Mouse (Mus musculus) ES-Bruce4 (cell line): ENCODE results near the gene Dner. TPM values are rescaled to one million over a fixed set of nuclear protein-coding genes. Genes with fewer than 3 reads are reported as not detected.

Source experiments
- H3K27ac ChIP-seq: 2 replicates; pipeline ENCODE4 v1.5.1; 2012; ENCODE audit warnings: low read length, inconsistent platforms; ENCODE audit not compliant: insufficient read depth
- H3K27me3 ChIP-seq: 2 replicates; pipeline ENCODE4 v1.6.1; 2012; ENCODE audit warnings: mild to moderate bottlenecking, low read length, inconsistent platforms; ENCODE audit not compliant: control insufficient read depth, poor library complexity, insufficient read depth, severe bottlenecking
- H3K36me3 ChIP-seq: 2 replicates; pipeline ENCODE4 v1.6.1; 2012; ENCODE audit warnings: inconsistent platforms, mild to moderate bottlenecking, low read length, moderate library complexity; ENCODE audit not compliant: control insufficient read depth, poor library complexity, insufficient read depth, severe bottlenecking
- H3K4me1 ChIP-seq: one replicate; pipeline ENCODE4 v1.8.1; 2011; ENCODE audit warnings: low read length; ENCODE audit not compliant: control insufficient read depth, insufficient read depth
- H3K4me3 ChIP-seq: 2 replicates; pipeline ENCODE4 v1.5.1; 2011; ENCODE audit warnings: low read depth, mild to moderate bottlenecking, low read length
- H3K9ac ChIP-seq: 2 replicates; pipeline ENCODE4 v1.6.1; 2012; ENCODE audit warnings: low read depth, mild to moderate bottlenecking, inconsistent platforms; ENCODE audit not compliant: poor library complexity, severe bottlenecking
- H3K9me3 ChIP-seq: replicated peaks from 2 replicates; pipeline ENCODE4 v1.6.1; 2012; ENCODE audit warnings: mild to moderate bottlenecking, low read length, inconsistent platforms; ENCODE audit not compliant: control insufficient read depth, poor library complexity, insufficient read depth, severe bottlenecking
- CTCF ChIP-seq: IDR thresholded peaks from one replicate; pipeline ENCODE4 v1.8.1; 2011; ENCODE audit warnings: low read depth, low read length
- EP300 ChIP-seq: IDR thresholded peaks from 2 replicates; pipeline ENCODE4 v1.6.1; 2011; ENCODE audit warnings: low read depth, low read length; ENCODE audit not compliant: insufficient read depth
- POLR2A ChIP-seq: IDR thresholded peaks from one replicate; pipeline ENCODE4 v1.8.1; 2011; ENCODE audit warnings: low read length; ENCODE audit not compliant: insufficient read depth
- polyA plus RNA-seq: library from polyadenylated mRNA; stranded (reverse); fragments of >200 nt; gene quantifications from 2 replicates; pipeline ENCODE4 v1.2.4, GENCODE M21; 2011; ENCODE audit warnings: low read depth; ENCODE audit not compliant: missing spikeins, insufficient read depth, insufficient read length

Dner gene
- polyA plus RNA-seq, 1 experiment = 9.5 TPM

GRCm38 (mm10) chr1:84399118-84399517, 296.9 kb downstream of the Dner start:
- Histone ChIP-seq H3K36me3 (no peaks in the 10 kb centered on the region), H3K9me3 (no peaks in the 10 kb centered on the region), H3K27ac (no peak overlapping the region), H3K4me3 (no peak overlapping the region), H3K4me1 (no peaks in the 10 kb centered on the region), H3K27me3 (no peaks in the 10 kb centered on the region), H3K9ac (no peak overlapping the region)
- TF ChIP-seq EP300 (no peak), CTCF (no peak), POLR2A (no peak)

- H3K36me3 ChIP-seq = no peaks in the 10 kb centered on the region
- H3K4me3 ChIP-seq = no peak overlapping the region
- TF ChIP-seq CTCF = no peak
- H3K27ac ChIP-seq = no peak overlapping the region
- no peak overlapping the region for H3K9ac ChIP-seq
- no peaks in the 10 kb centered on the region for H3K9me3 ChIP-seq
- no peaks in the 10 kb centered on the region for H3K27me3 ChIP-seq
- H3K4me1 ChIP-seq = no peaks in the 10 kb centered on the region
Observed at GRCm38 (mm10) chr1:84396787-84397186, 299.2 kb downstream of the Dner start.

- no peak overlapping the region for H3K27ac ChIP-seq
- H3K9me3 ChIP-seq = no peaks in the 10 kb centered on the region
- TF ChIP-seq POLR2A (no peak), EP300 (no peak), CTCF (no peak)
- no peaks in the 10 kb centered on the region for H3K27me3 ChIP-seq
- no peaks in the 10 kb centered on the region for H3K36me3 ChIP-seq
- no peak overlapping the region for H3K9ac ChIP-seq
- no peaks in the 10 kb centered on the region for H3K4me1 ChIP-seq
- H3K4me3 ChIP-seq = no peak overlapping the region
Observed at GRCm38 (mm10) chr1:84395928-84396327, 300.1 kb downstream of the Dner start.

- Histone ChIP-seq H3K27me3 (no peaks in the 10 kb centered on the region), H3K36me3 (no peaks in the 10 kb centered on the region), H3K4me1 (no peaks in the 10 kb centered on the region), H3K27ac (no peak overlapping the region), H3K9ac (no peak overlapping the region), H3K4me3 (no peak overlapping the region), H3K9me3 (no peaks in the 10 kb centered on the region)
- TF ChIP-seq POLR2A (no peak), EP300 (no peak), CTCF (no peak)
Observed at GRCm38 (mm10) chr1:84390961-84391360, 305.1 kb downstream of the Dner start.

- TF ChIP-seq CTCF = no peak
- no peak for TF ChIP-seq EP300
- no peak for TF ChIP-seq POLR2A
- H3K36me3 ChIP-seq = no peaks in the 10 kb centered on the region
- H3K27ac ChIP-seq = no peak overlapping the region
- H3K9me3 ChIP-seq = peaks cover 8% of the 10 kb centered on the region; the same call in 1 of the 2 replicates
- H3K4me1 ChIP-seq = peaks cover 2% of the 10 kb centered on the region
- no peak overlapping the region for H3K9ac ChIP-seq
- H3K4me3 ChIP-seq = no peak overlapping the region
- H3K27me3 ChIP-seq = no peaks in the 10 kb centered on the region
Observed at GRCm38 (mm10) chr1:84387616-84388015, 308.4 kb downstream of the Dner start.

- Histone ChIP-seq H3K27me3 (no peaks in the 10 kb centered on the region), H3K9me3 (peaks cover 8% of the 10 kb centered on the region; the same call in 1 of the 2 replicates), H3K27ac (no peak overlapping the region), H3K4me1 (peaks cover 2% of the 10 kb centered on the region), H3K4me3 (no peak overlapping the region), H3K9ac (no peak overlapping the region), H3K36me3 (no peaks in the 10 kb centered on the region)
- TF ChIP-seq CTCF (no peak), EP300 (no peak), POLR2A (no peak)
Observed at GRCm38 (mm10) chr1:84386481-84387146, 309.4 kb downstream of the Dner start.
